Mouse (Mus musculus) lung, postnatal 10 days (tissue): Measurements from ENCODE around the gene Nono.

Source experiments
- DNase-seq: peaks from one replicate; pipeline ENCODE4 v3.0.0; 2021

Gene Nono

DNA sequence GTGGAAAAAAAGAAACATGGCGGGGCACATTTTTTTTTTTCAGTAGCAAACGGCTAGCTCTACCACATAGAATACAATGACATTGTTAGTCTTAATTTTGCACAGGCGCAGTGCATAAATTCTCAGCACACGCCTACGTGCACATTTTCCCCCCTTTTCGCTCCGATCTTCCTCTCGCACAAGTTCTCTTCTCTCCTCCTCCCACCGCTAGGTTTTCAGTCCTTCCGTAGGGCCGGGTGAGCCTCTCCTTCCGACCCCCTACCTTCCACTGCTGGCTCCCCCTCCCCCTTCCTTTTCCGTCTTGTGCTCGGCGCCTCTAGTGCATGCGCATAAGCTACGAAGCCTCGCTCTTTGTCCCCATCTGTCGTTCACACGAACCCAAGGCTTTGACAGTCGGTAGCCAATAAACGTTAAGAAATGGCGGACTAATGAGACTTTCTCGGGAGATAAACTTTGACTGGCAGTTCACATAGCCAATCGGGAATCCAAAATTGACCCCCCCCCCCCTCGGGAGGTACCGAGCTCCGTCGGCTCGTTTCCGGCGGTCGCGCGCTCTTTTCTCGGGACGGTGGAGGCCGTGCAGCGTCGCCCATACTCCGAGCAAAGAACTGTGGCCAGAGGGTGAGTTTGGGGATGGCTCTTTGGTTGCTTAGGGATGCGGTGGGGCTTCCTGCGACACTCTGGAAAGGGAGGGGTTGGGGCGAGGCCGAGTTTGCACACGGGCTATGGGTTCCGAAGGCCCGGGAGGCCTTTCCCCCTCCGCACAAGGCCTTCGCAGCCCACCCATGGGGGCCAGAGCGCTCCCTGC, at the start of gene Nono:
Nono (plus strand) TSS at position 177 of the 808 bp plus-strand sequence.
- peak; percentile 93 for DNase-seq

DNA sequence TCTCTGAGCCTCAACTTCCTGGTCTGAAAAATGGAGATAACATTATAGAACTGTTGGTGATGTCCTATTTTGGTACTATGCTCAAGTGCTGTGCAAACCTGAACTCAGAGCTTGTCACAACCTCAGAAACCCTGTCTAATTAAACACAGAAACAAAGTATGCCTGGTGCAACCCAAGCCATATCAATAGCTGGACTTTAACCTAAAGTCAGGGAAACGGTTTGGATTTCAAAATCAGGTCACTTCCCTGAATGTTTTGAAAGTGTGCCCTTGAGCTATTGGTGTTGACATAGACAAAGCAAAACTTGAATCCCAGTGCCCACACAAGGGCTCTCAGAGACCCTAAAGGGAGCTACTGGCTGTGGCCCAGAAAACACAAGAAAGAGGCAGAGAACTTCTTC, 49.4 kb upstream of the Nono start:
- DNase-seq, result peak; percentile 2

DNA sequence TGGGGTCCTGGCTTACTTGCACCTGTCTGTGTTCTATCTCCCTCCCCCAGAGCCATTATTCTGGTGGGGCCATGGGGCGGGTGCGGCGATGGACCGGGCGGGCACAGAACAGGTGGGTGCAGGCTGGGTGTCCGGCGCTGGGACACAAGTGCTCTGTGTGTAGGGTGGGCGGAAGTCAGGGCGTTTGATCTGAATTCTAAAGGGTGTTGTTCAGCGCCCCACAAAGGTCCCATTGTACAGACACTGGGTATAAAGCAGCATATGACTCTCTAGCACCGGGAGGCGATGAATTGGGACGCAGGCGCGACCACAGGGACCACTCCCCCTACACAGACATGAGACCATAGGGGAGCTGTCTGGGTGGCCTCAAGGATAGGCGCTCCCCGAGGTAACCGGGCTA, 45.7 kb upstream of the Nono start:
- no peak for DNase-seq

- no peak for DNase-seq
Observed at GRCm38 (mm10) chrX:101384439-101385137, 44.5 kb upstream of the Nono start.

GRCm38 (mm10) chrX:101386222-101386621, 42.9 kb upstream of the Nono start:
- no peak for DNase-seq

GRCm38 (mm10) chrX:101388866-101389537, 40.1 kb upstream of the Nono start:
- no peak for DNase-seq

DNA sequence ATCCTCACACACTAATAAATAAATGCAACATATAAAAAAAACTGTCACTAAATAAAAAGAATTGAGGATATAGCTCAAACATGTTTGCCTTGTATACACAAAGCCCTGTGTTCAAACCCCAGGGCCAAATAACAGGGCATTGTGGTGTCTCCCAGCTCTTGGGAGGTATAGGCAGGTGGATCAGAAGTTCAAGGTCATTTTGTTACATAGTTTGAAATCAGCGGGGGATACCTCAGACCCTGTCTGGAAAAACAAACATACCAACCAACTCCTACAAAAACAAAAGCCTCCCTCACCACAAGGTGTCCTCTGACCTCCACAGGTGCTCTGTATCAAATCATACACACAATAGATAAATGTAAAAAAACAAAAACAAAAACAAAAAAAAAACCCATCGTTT, 34.8 kb upstream of the Nono start:
- no peak for DNase-seq

DNA sequence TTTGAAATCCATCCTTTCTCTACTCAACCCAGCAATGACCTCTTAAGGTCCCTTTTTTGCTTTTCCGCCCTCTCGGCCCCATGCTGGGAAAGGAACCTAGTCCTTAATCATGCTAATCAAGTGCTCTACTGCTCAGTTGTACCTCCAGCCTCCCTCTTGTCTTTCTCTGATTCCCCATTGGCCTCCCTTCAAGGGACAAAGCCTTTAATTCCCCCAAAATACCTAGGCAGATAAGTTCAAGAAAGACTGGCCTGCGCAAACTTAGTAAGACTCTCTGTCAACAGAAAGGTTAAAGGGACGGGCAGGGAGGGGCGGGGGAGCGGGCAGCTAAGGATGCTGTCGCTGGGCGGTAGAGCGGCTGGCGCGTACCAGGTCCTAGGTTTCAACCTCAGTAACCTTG, 32.7 kb upstream of the Nono start:
- no peak for DNase-seq

DNA sequence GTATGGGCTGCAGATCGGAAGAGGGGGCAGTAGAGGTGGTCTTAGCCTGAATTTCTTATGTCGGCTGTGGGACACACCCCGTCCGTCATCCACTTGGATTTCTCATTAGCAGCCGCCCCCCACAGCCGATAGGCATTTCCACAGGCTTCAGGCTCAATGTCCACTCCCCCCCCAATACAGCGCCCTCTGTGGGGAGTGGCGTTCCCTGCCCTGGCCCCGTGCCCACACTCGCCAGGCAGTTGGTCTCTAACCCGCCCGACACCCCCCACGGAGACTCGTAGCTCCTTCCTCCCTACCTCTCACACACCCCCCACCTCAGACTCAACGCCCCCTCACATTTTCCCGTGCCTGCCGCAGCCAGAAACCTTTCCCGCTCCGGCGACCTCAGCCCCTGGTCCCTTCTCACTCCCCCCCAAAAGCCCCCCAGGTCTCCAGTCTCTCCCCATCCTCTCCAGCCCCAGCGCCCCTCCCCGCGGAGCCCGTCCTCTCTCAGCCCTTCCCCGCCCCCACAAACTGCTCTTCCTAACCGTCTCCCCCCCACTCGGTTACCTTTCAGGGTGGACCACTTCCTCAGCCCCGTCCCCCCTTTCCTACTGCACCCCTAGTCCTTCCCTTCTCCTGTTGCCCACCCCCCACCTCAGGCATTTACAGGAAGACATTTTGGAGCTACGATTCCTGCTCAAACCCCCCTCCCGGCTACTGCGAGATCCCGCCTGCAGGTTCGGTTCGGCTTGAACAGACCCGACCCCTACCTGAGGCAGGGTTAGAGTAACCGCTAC, 10.0 kb upstream of the Nono start:
- peak; percentile 80 for DNase-seq

- peak; percentile 92 for DNase-seq
Observed at GRCm38 (mm10) chrX:101419725-101420699, 9.1 kb upstream of the Nono start.

GRCm38 (mm10) chrX:101420700-101421095, 8.4 kb upstream of the Nono start, which contains the start of gene Zmym3:
Gene Zmym3 (minus strand): TSS chrX:101420849.
- peak; percentile 3 for DNase-seq

DNA sequence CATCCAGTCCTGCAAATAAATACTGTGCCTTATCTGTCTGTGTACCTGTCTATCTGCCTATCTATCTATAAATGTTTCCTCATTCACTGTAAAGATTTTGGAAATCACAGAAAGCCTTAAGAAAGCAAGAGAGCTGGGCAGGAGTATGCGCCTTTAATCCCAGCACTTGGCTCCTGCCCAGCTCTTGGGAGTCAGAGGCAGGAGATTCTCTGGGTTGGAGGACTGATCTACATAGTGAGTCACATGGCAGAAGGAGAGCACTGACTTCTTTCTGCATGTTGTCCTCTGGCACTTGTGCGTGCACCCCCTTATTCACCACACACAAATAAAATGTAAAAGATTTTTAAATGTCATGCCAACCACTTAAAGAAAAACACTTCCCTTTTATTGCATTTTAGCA, 5.7 kb upstream of the Nono start:
- DNase-seq, result no peak

DNA sequence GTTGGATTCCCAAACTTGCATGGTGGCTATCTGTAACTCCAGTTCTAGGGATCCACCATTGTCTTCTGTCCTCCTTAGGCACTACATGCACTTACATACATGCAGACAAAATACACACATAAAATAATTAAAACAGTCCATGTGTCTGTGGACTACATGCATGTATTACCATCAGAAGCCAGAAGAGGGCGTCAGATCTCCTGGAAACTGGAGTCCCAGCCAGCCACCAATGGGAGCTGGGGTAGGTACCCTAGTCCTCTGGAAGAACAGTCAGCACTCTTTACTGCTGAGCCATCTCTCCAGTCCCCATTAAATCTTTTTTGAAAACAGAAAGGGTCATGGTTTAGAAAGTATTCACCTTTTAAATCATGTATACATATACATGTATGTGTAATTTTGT, 1.3 kb upstream of the Nono start:
- DNase-seq, result peak; percentile 35

DNA sequence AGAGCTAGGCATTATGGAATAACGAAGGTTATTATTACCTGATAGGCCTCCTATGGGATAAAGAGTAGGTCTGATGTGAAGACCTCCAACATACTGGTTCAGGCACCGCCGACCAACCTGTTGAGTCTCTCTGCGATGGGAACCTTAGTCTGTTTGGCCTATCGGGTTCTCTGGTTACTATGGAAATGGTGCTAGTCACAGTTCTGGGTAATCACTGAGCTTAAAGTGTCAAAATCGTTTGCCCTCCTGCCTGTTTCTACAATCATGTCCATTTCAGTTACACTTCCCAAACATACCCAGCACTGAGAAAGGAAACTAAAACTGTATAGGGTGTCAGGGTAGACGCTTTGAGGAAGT, 355 bp upstream of the Nono start:
- DNase-seq, result no peak

GRCm38 (mm10) chrX:101429976-101430375, 858 bp downstream of the Nono start:
- no peak for DNase-seq

DNA sequence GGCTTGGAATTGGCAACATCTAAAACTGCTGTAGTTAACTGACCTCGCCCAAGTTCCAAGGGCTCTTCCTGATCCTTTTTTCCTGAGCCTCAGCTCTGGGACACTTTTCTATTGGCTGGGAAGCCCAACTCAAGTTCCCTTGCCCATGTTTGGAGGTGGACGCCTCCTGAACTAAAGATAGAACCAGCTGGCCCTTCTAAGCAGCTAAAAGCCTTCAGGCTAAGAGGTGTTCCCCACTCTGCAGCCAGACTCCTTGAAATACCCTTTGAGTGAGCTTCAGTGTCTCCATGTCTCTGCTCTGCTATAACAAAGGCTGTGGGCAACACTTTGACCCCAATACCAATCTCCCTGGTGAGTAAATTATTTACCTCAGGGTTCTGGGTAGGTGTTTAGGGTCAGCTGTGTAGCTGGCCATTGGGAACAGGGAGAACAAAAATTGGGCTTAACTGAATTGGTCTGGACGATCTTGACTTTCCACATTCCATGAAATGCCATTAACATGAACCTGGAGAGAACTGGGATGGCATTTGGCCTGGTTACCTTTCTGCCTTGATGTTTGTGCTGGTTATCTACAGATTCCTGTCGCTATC, 19.9 kb downstream of the Nono start, which contains the start of gene Itgb1bp2:
Itgb1bp2 (plus strand) TSS at position 203 of the 590 bp plus-strand sequence.
- peak; percentile 2 for DNase-seq

GRCm38 (mm10) chrX:101451147-101451546, 22.0 kb downstream of the Nono start:
- DNase-seq, result no peak

GRCm38 (mm10) chrX:101451591-101451990, 22.5 kb downstream of the Nono start:
- no peak for DNase-seq

GRCm38 (mm10) chrX:101472202-101472601, 43.1 kb downstream of the Nono start:
- DNase-seq, result no peak

GRCm38 (mm10) chrX:101481604-101482350, 52.7 kb downstream of the Nono start:
- no peak for DNase-seq
